ENCODE assay signal across 8 mouse cellular contexts in the genomic region with DNA sequence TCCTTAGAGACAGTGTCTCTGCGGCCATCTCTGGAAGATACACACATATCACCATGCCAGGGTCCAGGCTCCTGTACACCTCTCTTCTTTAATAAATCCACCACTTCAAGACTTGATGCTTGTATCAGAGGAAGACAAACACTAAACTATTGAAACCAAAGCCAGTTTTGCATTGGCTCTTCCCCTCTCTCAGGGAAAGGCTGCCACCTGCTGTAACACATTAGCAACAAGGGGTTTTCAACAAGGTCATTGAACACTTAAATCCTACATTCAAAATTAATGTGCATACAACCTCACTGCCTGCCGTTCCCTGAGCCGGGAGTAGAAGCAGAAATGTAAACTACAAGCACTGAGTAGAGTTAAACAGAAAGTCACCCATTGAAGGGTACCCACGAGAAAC.
DNase-seq lines count a peak whose midpoint lies in the region; ATAC-seq and TF ChIP-seq lines count a peak whose summit lies in the region.

No protein-coding gene starts in this region.

- no peak overlapping the region for H3K4me2 ChIP-seq in kidney, embryonic 16.5 days (replicated peaks; ENCODE audit: low read depth, low read length)
- peak overlapping the region; percentile 96 for H3K4me2 ChIP-seq in CH12.LX (ENCODE audit: insufficient read depth, low read depth, poor library complexity, severe bottlenecking)
- no peak overlapping the region for H3K4me2 ChIP-seq in forebrain, embryonic 13.5 days

- dilution Hi-C loops in CH12.LX (cut with MboI; ENCODE audit: extremely low pct_ligation_motif_present, extremely low pct_unique_long_range_greater_than_20kb, low sequenced_read_pairs), result no loop called here

- TF ChIP-seq CTCF in CH12.LX (conservative IDR thresholded peaks at IDR 0.05 in 1 of 2, IDR thresholded peaks at IDR 0.05 in 1 of 2; ENCODE audit: low read depth in 2 of 2, low read length in 2 of 2), result peak; percentile 42 to 98; a peak in 3 of 4 replicates

- TF ChIP-seq POLR2A in CH12.LX (IDR thresholded peaks at IDR 0.05; ENCODE audit: low read depth, low read length), result no peak

- WGBS in kidney, embryonic 16.5 days, result 47% methylated on average over 4 of the region's 4 CpGs
- WGBS in forebrain, embryonic 13.5 days, result 67% methylated on average over 4 of the region's 4 CpGs

- no peaks in the 10 kb centered on the region for H3K4me1 ChIP-seq in kidney, embryonic 16.5 days (ENCODE audit: insufficient read depth, low read length)
- H3K4me1 ChIP-seq in CH12.LX (ENCODE audit: control insufficient read depth in 1 of 2, insufficient read depth in 2 of 2), result peaks cover 17 to 69% of the 10 kb centered on the region in 2 experiments
- H3K4me1 ChIP-seq in forebrain, embryonic 13.5 days, result no peaks in the 10 kb centered on the region

- no peak overlapping the region for H3K27ac ChIP-seq in kidney, embryonic 16.5 days (ENCODE audit: low read length)
- H3K27ac ChIP-seq in CH12.LX (ENCODE audit: insufficient read depth, low read depth), result peak overlapping the region; percentile 53
- no peak overlapping the region for H3K27ac ChIP-seq in forebrain, embryonic 13.5 days

- TF ChIP-seq RAD21 in CH12.LX (IDR thresholded peaks at IDR 0.05; ENCODE audit: low read depth, low read length), result no peak; the same call in none of the 2 replicates

- in situ Hi-C loops in CH12.LX (cut with MboI; ENCODE audit: low pct_ligation_motif_present, low pct_unique_long_range_greater_than_20kb, low sequenced_read_pairs), result loop anchor here (5.0 to 25.0 kb wide), 4 partner anchors 261 to 716 kb away; no protein-coding TSS in a partner anchor

- ATAC-seq in kidney, embryonic 16.5 days (ENCODE audit: low FRiP score, low TSS enrichment), result no peak; the same call in 1 of the 2 replicates
- ATAC-seq in forebrain, embryonic 13.5 days, result no peak

- H3K4me3 ChIP-seq in kidney, embryonic 16.5 days (ENCODE audit: low read length), result no peak overlapping the region
- peak overlapping the region in 1 of 3 experiments; percentile 11 for H3K4me3 ChIP-seq in CH12.LX (replicated peaks in 1 of 3; ENCODE audit: low read depth in 2 of 3, low read length in 2 of 3, poor library complexity in 1 of 3)
- H3K4me3 ChIP-seq in forebrain, embryonic 13.5 days, result no peak overlapping the region

- peak; percentile 59 for DNase-seq in kidney, adult 18-20 months
- DNase-seq in CH12.LX (ENCODE audit: extremely low read depth), result peak; percentile 66
- DNase-seq in adrenal gland, adult 8-10 months, result peak; percentile 10
- DNase-seq in heart, adult 9 months (ENCODE audit: low spot score in 2 of 2), result peak; percentile 26 to 56
- DNase-seq in layer of hippocampus, postnatal 10 days (ENCODE audit: low spot score in 2 of 2), result peak; percentile 43 to 70
- DNase-seq in right cerebral cortex, postnatal 14 days, result peak; percentile 22

- H3K27me3 ChIP-seq in kidney, embryonic 16.5 days (ENCODE audit: insufficient read depth, low read length), result no peaks in the 10 kb centered on the region
- no peaks in the 10 kb centered on the region for H3K27me3 ChIP-seq in CH12.LX (replicated peaks)
- no peaks in the 10 kb centered on the region for H3K27me3 ChIP-seq in forebrain, embryonic 13.5 days

- no peak for TF ChIP-seq EP300 in CH12.LX (IDR thresholded peaks at IDR 0.05; ENCODE audit: low read length)

- H3K79me2 ChIP-seq in CH12.LX (replicated peaks; ENCODE audit: control insufficient read depth, extremely low read depth, insufficient read depth, poor library complexity, severe bottlenecking), result no peaks in the 10 kb centered on the region

- H3K9me3 ChIP-seq in kidney, embryonic 16.5 days (ENCODE audit: low read length), result no peaks in the 10 kb centered on the region
- no peaks in the 10 kb centered on the region for H3K9me3 ChIP-seq in CH12.LX (replicated peaks; ENCODE audit: low read length)
- no peaks in the 10 kb centered on the region for H3K9me3 ChIP-seq in forebrain, embryonic 13.5 days (replicated peaks)

- no peaks in the 10 kb centered on the region for H3K36me3 ChIP-seq in kidney, embryonic 16.5 days (ENCODE audit: insufficient read depth, low read length)
- no peaks in the 10 kb centered on the region for H3K36me3 ChIP-seq in CH12.LX (replicated peaks in 1 of 2; ENCODE audit: control insufficient read depth in 1 of 2, insufficient read depth in 1 of 2, low read length in 1 of 2)
- no peaks in the 10 kb centered on the region for H3K36me3 ChIP-seq in forebrain, embryonic 13.5 days (ENCODE audit: poor library complexity, severe bottlenecking)

- no peak overlapping the region for H3K9ac ChIP-seq in kidney, embryonic 16.5 days (replicated peaks; ENCODE audit: low read length)
- H3K9ac ChIP-seq in CH12.LX (ENCODE audit: insufficient read depth, low read depth), result peak overlapping the region; percentile 32
- H3K9ac ChIP-seq in forebrain, embryonic 13.5 days, result no peak overlapping the region

TF ChIP-seq in CH12.LX, 34 proteins besides CTCF, POLR2A, EP300 and RAD21:
- TF ChIP-seq MEF2A (IDR thresholded peaks at IDR 0.05; ENCODE audit: borderline replicate concordance, low read depth, low read length), result no peak; the same call in 1 of the 2 replicates
- peak; percentile 94 for TF ChIP-seq ZC3H11A (IDR thresholded peaks at IDR 0.05; ENCODE audit: low read depth, low read length)
- peak; percentile 97 for TF ChIP-seq SMC3 (IDR thresholded peaks at IDR 0.05; ENCODE audit: low read depth, low read length)
- TF ChIP-seq JUND (conservative IDR thresholded peaks at IDR 0.05; ENCODE audit: low read depth, low read length), result 0 out of 2 replicates have a peak, but pooled peaks have one; percentile 55
- TF ChIP-seq ETS1 (conservative IDR thresholded peaks at IDR 0.05; ENCODE audit: low read depth, low read length), result no peak
- peak; percentile 47; the same call in 1 of the 2 replicates for TF ChIP-seq ZNF384 (IDR thresholded peaks at IDR 0.05; ENCODE audit: low read depth, low read length)
- no peak for TF ChIP-seq SIN3A (IDR thresholded peaks at IDR 0.05; ENCODE audit: low read length)
- TF ChIP-seq MYC (IDR thresholded peaks at IDR 0.05; ENCODE audit: low read depth, low read length), result no peak
- no peak for TF ChIP-seq NRF1 (IDR thresholded peaks at IDR 0.05; ENCODE audit: low read depth, low read length)
- TF ChIP-seq IRF4 (IDR thresholded peaks at IDR 0.05; ENCODE audit: low read depth, low read length), result peak; percentile 64
- no peak for TF ChIP-seq BHLHE40 (IDR thresholded peaks at IDR 0.05; ENCODE audit: low read depth, low read length)
- TF ChIP-seq RCOR1 (conservative IDR thresholded peaks at IDR 0.05; ENCODE audit: low read depth, low read length), result no peak
- 0 out of 2 replicates have a peak, but pooled peaks have one; percentile 46 for TF ChIP-seq MAZ (IDR thresholded peaks at IDR 0.05; ENCODE audit: low read depth, low read length)
- no peak for TF ChIP-seq E2F4 (IDR thresholded peaks at IDR 0.05; ENCODE audit: insufficient replicate concordance, low read depth, low read length)
- TF ChIP-seq TBP (conservative IDR thresholded peaks at IDR 0.05; ENCODE audit: low read depth, low read length), result no peak
- no peak for TF ChIP-seq CHD2 (IDR thresholded peaks at IDR 0.05; ENCODE audit: low read length)
- TF ChIP-seq ZKSCAN1 (IDR thresholded peaks at IDR 0.05; ENCODE audit: borderline replicate concordance, low read depth, low read length), result no peak
- peak; percentile 26; the same call in 1 of the 2 replicates for TF ChIP-seq HCFC1 (IDR thresholded peaks at IDR 0.05; ENCODE audit: low read depth, low read length)
- TF ChIP-seq NELFE (IDR thresholded peaks at IDR 0.05; ENCODE audit: low read depth, low read length), result peak; percentile 58; the same call in 1 of the 2 replicates

Comparison
In these comparisons a context has a peak if more than half of its experiments do, and no peak if none do; other contexts are left out.
1. DNase-seq: peak in every context shown above with its lines; median percentile 66 in CH12.LX; 59 in kidney, adult 18-20 months; 56 in layer of hippocampus, postnatal 10 days; 41 in heart, adult 9 months; 22 in right cerebral cortex, postnatal 14 days; 10 in adrenal gland, adult 8-10 months.